Mouse (Mus musculus) right cerebral cortex, postnatal 36 days (tissue): ENCODE measurements around the gene Fam171a2.

Source experiments
- DNase-seq, 2 experiments: peaks; one replicate each; pipeline ENCODE4 v3.0.0; 2022; ENCODE audit warnings: low spot score in 2 of 2, mixed read lengths in 1 of 2

Fam171a2 gene

GRCm38 (mm10) chr11:102434816-102435705 is 12.4 kb downstream of the Fam171a2 start:
- DNase-seq: no peak

- DNase-seq: peak; percentile 81 to 83
Observed at GRCm38 (mm10) chr11:102434406-102434805, 13.1 kb downstream of the Fam171a2 start.

- DNase-seq: no peak
Observed at GRCm38 (mm10) chr11:102433866-102434265, 13.6 kb downstream of the Fam171a2 start.

- DNase-seq: no peak
Observed at GRCm38 (mm10) chr11:102432896-102433295, 14.6 kb downstream of the Fam171a2 start.

GRCm38 (mm10) chr11:102432115-102432843 is 15.2 kb downstream of the Fam171a2 start:
- DNase-seq: no peak

DNA sequence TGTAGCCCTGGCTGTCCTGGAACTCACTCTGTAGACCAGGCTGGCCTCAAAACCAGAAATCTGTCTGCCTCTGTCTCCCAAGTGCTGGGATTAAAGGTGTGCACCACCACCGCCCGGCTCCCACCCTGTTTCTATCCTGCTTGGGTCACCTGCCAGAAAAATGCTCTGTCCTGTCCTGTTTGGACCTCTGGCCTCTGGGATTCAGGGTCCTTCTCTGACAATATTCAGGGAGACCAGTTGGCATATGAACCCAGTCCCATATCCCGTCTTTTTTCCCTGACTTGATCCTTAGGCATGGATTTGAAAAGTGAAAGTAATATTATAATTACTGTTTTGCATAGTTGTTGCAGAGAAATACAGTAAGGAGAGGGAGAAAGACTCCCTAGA is 15.8 kb downstream of the Fam171a2 start:
- no peak for DNase-seq

DNA sequence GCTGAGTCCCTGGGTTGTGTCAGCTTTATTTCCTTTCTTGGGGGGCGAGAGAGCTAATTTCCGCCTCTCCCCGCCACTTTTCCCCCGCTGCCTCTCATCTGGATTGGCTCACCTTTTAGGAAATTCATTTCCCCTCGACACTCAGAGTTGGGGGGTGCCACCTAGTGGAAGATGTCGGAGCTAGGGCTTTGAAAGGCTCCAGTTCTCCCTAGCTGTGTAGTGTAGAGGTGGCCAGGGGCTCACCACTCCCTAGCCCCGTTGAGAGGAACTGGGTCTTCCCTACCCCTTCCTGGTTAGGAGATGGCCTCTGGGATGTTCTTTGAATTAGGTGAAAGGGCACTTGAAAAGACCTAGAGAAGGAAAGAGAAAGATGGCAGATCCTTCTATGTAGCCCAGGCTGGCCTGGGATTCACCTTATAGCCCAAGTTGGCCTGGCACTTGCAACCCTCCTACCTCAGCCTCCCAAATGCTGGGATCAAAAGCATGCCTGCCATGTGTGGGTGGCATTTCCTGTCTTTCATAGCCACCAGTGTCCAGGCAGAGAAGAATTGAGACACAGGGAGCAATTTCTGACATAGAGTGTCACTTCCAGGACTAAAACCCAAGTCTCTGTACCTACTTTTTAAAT is 16.4 kb downstream of the Fam171a2 start:
- DNase-seq: peak in 1 of 2 experiments; percentile 63

DNA sequence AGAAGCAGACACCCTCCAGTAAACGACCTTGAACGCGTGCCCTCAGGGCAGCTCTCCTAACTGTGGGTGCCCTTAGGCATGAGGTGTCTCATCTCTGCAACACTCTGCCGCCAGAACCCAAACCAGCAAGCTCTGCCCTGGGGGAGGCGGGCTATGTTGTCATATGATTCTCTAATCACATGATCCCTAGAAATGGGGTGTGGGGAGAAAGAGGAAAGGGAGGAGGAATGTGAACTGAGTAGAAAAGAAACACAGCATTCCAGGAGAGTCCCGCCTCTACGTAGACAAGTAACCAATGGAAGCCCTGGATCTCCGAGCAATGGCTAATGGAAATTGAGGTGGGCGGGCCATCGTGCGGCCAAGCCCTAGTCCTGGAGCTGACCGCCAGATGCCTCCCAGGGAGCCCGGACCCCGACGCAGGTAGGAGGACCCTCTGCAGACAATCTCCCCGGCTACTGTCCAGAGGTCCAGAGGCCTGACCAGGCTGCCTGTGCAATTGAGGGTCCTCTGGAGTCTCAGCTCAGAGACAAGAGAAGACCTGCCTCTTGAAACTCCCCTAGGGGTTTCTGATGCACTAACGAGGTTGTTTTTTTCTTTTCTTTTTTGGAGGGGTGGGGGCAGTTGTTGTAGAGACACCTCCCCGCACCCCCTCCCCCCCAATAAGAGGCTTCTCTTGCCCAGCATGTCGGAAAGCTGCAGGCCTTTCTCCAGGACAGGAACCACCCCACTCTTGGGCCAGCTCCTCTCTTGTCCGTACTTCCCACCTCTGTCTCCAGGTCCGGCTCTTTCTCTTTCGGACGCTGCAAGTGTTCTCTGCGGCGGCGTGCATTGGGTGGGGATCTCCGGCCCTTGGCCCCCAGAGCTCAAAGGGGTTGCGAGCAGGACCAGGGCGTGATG is 17.1 kb downstream of the Fam171a2 start, which contains the start of gene Grn:
TSS of gene Grn (plus strand) at position 195 of the 897 bp plus-strand sequence.
- DNase-seq: peak; percentile 90 to 96

GRCm38 (mm10) chr11:102429551-102429950 is 17.9 kb downstream of the Fam171a2 start:
- DNase-seq: no peak

DNA sequence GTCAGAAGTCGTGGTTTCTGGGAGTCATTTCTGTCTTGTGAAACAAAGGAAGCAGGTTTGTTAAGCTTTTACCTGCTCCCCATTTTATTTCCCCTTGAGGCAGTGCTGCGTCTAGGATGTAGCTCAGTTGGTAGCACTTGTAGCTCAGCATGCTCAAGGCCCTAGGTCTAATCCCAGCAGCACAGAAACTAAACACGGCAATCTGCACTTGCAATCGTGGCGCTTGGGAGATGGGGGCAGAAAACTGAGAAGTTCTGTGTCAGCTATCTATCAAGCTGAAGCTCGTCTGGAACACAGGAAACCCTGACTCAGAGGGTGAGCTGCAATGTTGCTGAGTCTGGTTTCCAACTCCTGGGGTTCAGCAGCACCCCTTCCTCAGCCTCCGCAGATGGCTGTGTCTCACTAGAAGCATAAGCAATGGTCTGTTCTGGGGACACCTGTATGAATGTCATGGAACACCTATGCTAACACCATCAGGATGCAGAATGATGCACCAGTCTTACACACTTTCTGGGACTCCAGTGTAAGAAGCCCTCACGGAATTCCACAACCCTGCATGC is 18.4 kb downstream of the Fam171a2 start:
- no peak for DNase-seq

DNA sequence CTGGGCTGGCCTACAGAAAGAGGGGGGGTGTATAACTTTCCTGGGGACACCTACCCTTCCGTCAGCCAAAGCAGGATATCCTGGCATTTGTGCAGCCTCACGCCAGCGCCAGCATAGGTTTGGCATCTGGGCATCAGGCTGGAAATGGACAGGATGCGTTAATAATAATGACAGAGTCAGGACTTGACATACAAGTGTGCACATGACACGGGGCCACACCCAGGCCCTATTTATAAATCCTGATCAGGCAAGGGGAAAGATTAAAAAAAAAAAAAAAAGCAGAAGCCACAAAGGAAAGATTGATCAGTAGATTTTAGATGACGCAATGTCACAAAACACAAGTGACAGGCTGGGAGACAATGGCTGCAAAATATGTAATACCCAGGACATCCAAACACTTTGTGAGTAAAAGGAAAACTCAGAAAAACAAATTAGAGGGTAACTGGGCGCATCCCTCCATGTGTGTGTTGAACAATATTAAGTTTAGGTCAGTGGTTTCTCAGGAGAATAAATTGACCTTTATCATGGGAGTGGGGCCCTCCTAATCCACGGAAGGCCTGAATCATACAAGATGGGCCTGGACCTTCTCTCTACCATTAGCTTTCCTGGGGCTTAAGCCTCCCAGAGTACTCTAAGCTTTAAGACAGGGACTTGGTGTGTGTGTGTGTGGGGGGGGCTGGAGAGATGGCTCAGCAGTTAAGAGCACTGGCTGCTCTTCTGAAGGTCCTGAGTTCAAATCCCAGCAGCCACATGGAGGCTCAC is 21.7 kb downstream of the Fam171a2 start:
- DNase-seq: no peak

DNA sequence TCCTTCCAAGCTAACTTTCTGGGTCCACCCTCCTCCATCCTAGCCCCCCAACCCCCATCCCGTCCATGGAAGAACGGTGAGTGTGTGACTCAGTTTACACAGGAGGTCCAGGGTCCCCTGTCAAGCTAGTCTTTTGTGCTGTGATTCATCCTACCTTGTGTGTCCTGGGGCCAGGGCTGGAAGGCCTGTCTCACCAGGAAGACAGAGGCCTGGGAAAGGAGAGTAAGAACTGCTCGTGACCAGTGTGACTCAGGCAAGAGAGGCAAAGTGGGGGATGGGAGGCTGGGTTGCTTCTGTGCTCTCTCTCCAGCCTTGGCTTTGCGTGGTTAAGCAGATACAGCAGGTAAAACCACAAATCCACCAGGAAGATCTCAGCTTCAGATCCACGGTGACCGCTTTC is 22.8 kb downstream of the Fam171a2 start:
- no peak for DNase-seq

GRCm38 (mm10) chr11:102421559-102421958 is 25.9 kb downstream of the Fam171a2 start:
- no peak for DNase-seq

- DNase-seq: no peak
Observed at GRCm38 (mm10) chr11:102418887-102419286, 28.6 kb downstream of the Fam171a2 start.

DNA sequence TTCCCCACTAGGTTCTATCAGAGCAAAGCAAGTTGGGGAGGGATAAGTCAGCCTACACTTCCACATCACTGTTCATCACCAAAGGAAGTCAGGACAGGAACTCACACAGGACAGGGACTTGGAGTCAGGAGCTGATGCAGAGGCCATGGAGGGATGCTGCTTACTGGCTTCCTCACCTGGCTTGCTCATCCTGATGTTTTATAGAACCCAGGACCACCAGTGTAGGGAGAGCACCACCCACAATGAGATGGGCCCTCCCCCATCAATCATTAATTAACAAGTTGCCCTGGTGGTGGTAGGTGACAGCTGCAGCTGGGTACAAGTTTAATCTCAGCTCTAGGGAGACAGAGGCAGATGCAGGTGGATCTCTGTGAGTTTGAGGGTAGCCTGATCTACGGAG is 30.3 kb downstream of the Fam171a2 start:
- DNase-seq: no peak

- no peak for DNase-seq
Observed at GRCm38 (mm10) chr11:102415034-102415802, 32.3 kb downstream of the Fam171a2 start.

GRCm38 (mm10) chr11:102413059-102413458 is 34.4 kb downstream of the Fam171a2 start:
- DNase-seq: no peak

- DNase-seq: peak; percentile 79 to 83
Observed at GRCm38 (mm10) chr11:102411704-102412103, 35.8 kb downstream of the Fam171a2 start.

GRCm38 (mm10) chr11:102411061-102411460 is 36.4 kb downstream of the Fam171a2 start:
- DNase-seq: no peak
